Mouse (Mus musculus) myocyte (in vitro differentiated cells): ENCODE data around the gene Asl.

Experiments
- E2F4 ChIP-seq: IDR thresholded peaks from one replicate; pipeline ENCODE4 v1.6.1; 2011; ENCODE audit warnings: mild to moderate bottlenecking, control low read depth, moderate library complexity; ENCODE audit not compliant: insufficient read depth
- MAX ChIP-seq: IDR thresholded peaks from one replicate; pipeline ENCODE4 v1.6.1; 2011; ENCODE audit warnings: low read depth, mild to moderate bottlenecking, control low read depth
- MYOG ChIP-seq, 3 experiments: IDR thresholded peaks; one replicate each; pipeline ENCODE4 v1.6.1; 2011; ENCODE audit warnings: control low read depth in 2 of 3, low read depth in 2 of 3, mild to moderate bottlenecking in 2 of 3; ENCODE audit not compliant: insufficient read length in 2 of 3, control insufficient read depth in 1 of 3, insufficient read depth in 1 of 3
- POLR2A ChIP-seq: IDR thresholded peaks from one replicate; pipeline ENCODE4 v1.6.1; 2011; ENCODE audit warnings: low read depth, mild to moderate bottlenecking, control low read depth, moderate library complexity; ENCODE audit not compliant: insufficient read length
- POLR2AphosphoS2 ChIP-seq: IDR thresholded peaks from one replicate; pipeline ENCODE4 v1.6.1; 2011; ENCODE audit warnings: low read depth, control low read depth; ENCODE audit not compliant: insufficient read length
- USF1 ChIP-seq: IDR thresholded peaks from one replicate; pipeline ENCODE4 v1.6.1; 2011; ENCODE audit warnings: low read depth, mild to moderate bottlenecking, control low read depth, moderate library complexity

- no peak for TF ChIP-seq MYOG (IDR thresholded peaks at IDR 0.05; ENCODE audit: control insufficient read depth in 1 of 3, insufficient read depth in 1 of 3, insufficient read length in 2 of 3, low read depth in 2 of 3)
- no peak for TF ChIP-seq E2F4
- TF ChIP-seq POLR2A: no peak
- TF ChIP-seq USF1: no peak
- no peak for TF ChIP-seq POLR2AphosphoS2
- no peak for TF ChIP-seq MAX
These were observed 60.6 kb downstream of the Asl start for GRCm38 (mm10) chr5:129968417-129968816.
